Mouse (Mus musculus) c-Kit-positive CD71-positive TER-119-negative erythroid progenitor cells, embryonic 14.5 days (primary cell): ENCODE data around the gene Rgs12.
A peak's percentile ranks its signal among the peaks of the same experiment; 100 is the strongest.

Source experiments
- DNase-seq: peaks from one replicate; pipeline ENCODE4 v3.0.0-alpha.2; 2013; ENCODE audit warnings: low read depth

The Rgs12 gene

DNA sequence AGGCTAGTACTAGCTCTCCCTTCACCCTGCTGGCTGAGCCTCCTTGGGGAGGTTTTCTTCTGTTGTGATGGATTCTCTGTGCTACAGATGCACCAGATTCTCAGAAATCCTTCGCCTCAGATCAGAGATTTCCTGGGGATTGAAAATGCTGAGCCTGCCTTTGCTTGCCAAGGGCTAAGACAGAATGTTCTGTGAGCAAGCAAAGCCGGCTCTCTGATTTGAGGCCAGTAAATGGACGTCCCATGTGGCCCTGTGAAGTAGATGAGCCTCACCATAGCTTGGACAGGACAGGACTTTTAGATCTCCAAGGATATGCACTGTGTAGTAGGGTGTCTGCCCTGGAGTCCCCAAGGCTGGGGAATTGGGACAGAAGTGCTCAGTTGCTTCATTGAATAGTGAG, 135.7 kb downstream of the Rgs12 start:
- no peak for DNase-seq

DNA sequence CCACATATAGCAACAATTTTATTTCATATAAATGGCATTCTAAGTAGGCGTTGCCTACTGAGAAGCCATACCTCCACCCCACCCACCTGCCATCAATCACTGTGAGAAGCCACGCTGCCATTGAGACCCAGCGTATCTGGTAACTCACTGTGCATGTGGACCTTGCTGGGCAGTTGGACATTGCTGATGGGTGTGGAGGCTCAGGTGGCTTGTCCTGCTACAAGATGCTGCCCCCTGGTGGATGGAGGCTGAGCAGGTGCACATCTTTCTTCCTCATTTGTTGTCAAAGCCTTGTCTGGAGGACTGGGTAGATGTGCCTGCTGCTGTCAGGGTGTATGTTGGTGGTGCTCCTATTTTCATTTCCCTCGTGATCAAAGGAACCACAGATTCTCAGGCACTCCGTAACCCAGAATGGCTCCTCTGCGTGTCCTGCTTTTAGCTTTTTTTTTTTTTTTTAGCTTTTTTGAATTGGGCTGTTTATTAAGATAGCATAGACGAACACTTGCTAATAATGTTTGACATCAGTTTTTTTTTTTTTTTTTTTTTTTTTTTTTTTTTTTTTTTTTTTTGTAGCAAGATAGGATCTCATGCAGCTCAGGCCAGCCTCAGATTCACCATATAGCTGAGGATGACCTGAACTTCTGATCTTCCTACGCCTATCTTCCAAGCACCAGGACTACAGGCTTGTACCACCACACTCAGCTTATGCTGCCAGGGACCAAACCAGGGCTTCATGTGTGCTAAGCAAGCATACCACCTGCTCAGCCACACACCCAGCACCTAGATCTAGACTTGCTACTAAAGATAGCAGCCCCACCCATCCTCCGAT, 139.8 kb downstream of the Rgs12 start:
- peak; percentile 58 for DNase-seq
